Mouse (Mus musculus) heart, embryonic 13.5 days (tissue): ENCODE data around the gene Lmf2. TPM values are rescaled to one million over a fixed set of nuclear protein-coding genes. Genes with fewer than 3 reads are reported as not detected.
A peak's percentile ranks its signal among the peaks of the same experiment; 100 is the strongest.

Experiments
- ATAC-seq: fragments of 200-750 bp; cut with Nextera tagmentation; 2 replicates; pipeline ENCODE4 v1.8.0; 2017; ENCODE audit warnings: moderate TSS enrichment; ENCODE audit not compliant: insufficient number of reproducible peaks, low FRiP score, low TSS enrichment; ENCODE audit errors: extremely low read depth
- H3K27ac ChIP-seq: fragments of 300-500 bp; sonication (generic); replicated peaks from 2 replicates; pipeline ENCODE4 v1.5.1; 2015; ENCODE audit warnings: moderate library complexity, mild to moderate bottlenecking, inconsistent platforms
- H3K27me3 ChIP-seq: fragments of 300-500 bp; sonication (generic); replicated peaks from 2 replicates; pipeline ENCODE4 v1.6.1; 2015; ENCODE audit warnings: mild to moderate bottlenecking, inconsistent platforms
- H3K36me3 ChIP-seq: fragments of 300-500 bp; sonication (generic); 2 replicates; pipeline ENCODE4 v1.6.1; 2015; ENCODE audit warnings: mild to moderate bottlenecking, inconsistent platforms
- H3K4me1 ChIP-seq: fragments of 300-500 bp; sonication (generic); 2 replicates; pipeline ENCODE4 v1.6.1; 2015; ENCODE audit warnings: inconsistent platforms
- H3K4me2 ChIP-seq: fragments of 300-500 bp; sonication (generic); 2 replicates; pipeline ENCODE4 v1.6.1; 2015; ENCODE audit warnings: inconsistent platforms, mild to moderate bottlenecking, moderate library complexity
- H3K4me3 ChIP-seq: fragments of 300-500 bp; sonication (generic); 2 replicates; pipeline ENCODE4 v1.5.1; 2015; ENCODE audit warnings: moderate library complexity, mild to moderate bottlenecking, inconsistent platforms
- H3K9ac ChIP-seq: fragments of 300-500 bp; sonication (generic); 2 replicates; pipeline ENCODE4 v1.6.1; 2015; ENCODE audit warnings: inconsistent platforms, mild to moderate bottlenecking, moderate library complexity
- H3K9me3 ChIP-seq: fragments of 300-500 bp; sonication (generic); 2 replicates; pipeline ENCODE4 v1.6.1; 2016; ENCODE audit warnings: inconsistent platforms
- WGBS: fragments of 180-500 bp; shearing (Covaris S2); methylation state at CpG from one replicate; pipeline ENCODE4 v1.1.7; 2015; ENCODE audit warnings: mixed read lengths; 5-methylcytosine and 5-hydroxymethylcytosine counted together
- polyA plus RNA-seq: library from polyadenylated mRNA; unstranded; fragments of >200 nt; fragmentation: Nextera tagmentation; extraction: Ambion mirVana; gene quantifications from 2 replicates; pipeline ENCODE4 v1.2.1, GENCODE M21; 2015

Gene Lmf2
- polyA plus RNA-seq, 1 experiment from 2014 or later, result 46.2 TPM

- no peak overlapping the region for H3K4me3 ChIP-seq
- H3K9me3 ChIP-seq, result no peaks in the 10 kb centered on the region
- no peak for ATAC-seq
- H3K36me3 ChIP-seq, result no peaks in the 10 kb centered on the region
- H3K4me2 ChIP-seq, result no peak overlapping the region
- H3K9ac ChIP-seq, result no peak overlapping the region
- H3K27ac ChIP-seq, result no peak overlapping the region
- H3K4me1 ChIP-seq, result no peaks in the 10 kb centered on the region
- no peaks in the 10 kb centered on the region; the same call in 1 of the 2 replicates for H3K27me3 ChIP-seq
- 65% methylated on average over 3 of the region's 3 CpGs for WGBS
Measured at GRCm38 (mm10) chr15:89340136-89340535, 15.3 kb downstream of the Lmf2 start.

- H3K9ac ChIP-seq, result no peak overlapping the region
- WGBS, result 71% methylated on average over 2 of the region's 2 CpGs
- ATAC-seq, result no peak
Measured at GRCm38 (mm10) chr15:89339696-89340095, 15.8 kb downstream of the Lmf2 start.

GRCm38 (mm10) chr15:89336422-89336821 is 19.0 kb downstream of the Lmf2 start:
- Histone ChIP-seq H3K9me3 (no peaks in the 10 kb centered on the region), H3K36me3 (no peaks in the 10 kb centered on the region), H3K27me3 (no peaks in the 10 kb centered on the region; the same call in 1 of the 2 replicates), H3K4me1 (no peaks in the 10 kb centered on the region), H3K4me2 (no peak overlapping the region), H3K27ac (no peak overlapping the region), H3K9ac (no peak overlapping the region), H3K4me3 (no peak overlapping the region)
- 75% methylated on average over 14 of the region's 14 CpGs for WGBS
- ATAC-seq, result no peak

More at GRCm38 (mm10) chr15:89339696-89340095, 15.8 kb downstream of the Lmf2 start:
- H3K36me3 ChIP-seq, result no peaks in the 10 kb centered on the region
- no peaks in the 10 kb centered on the region for H3K4me1 ChIP-seq
- no peak overlapping the region for H3K27ac ChIP-seq
- H3K27me3 ChIP-seq, result no peaks in the 10 kb centered on the region; the same call in 1 of the 2 replicates
- H3K4me3 ChIP-seq, result no peak overlapping the region
- no peak overlapping the region for H3K4me2 ChIP-seq
- no peaks in the 10 kb centered on the region for H3K9me3 ChIP-seq

GRCm38 (mm10) chr15:89334774-89335537 is 20.5 kb downstream of the Lmf2 start:
- Histone ChIP-seq H3K9ac (no peak overlapping the region), H3K4me3 (no peak overlapping the region), H3K27ac (no peak overlapping the region), H3K4me2 (no peak overlapping the region), H3K4me1 (no peaks in the 10 kb centered on the region), H3K9me3 (no peaks in the 10 kb centered on the region), H3K36me3 (no peaks in the 10 kb centered on the region), H3K27me3 (no peaks in the 10 kb centered on the region; the same call in 1 of the 2 replicates)
- no peak for ATAC-seq
- WGBS, result 79% methylated on average over 17 of the region's 17 CpGs

- WGBS, result 79% methylated on average over 7 of the region's 7 CpGs
- Histone ChIP-seq H3K4me2 (no peak within 1 kb of the TSS), H3K27ac (no peak within 1 kb of the TSS), H3K36me3 (no peaks in the 10 kb centered on the region), H3K9ac (no peak within 1 kb of the TSS), H3K4me3 (no peak within 1 kb of the TSS), H3K4me1 (no peaks in the 10 kb centered on the region), H3K27me3 (no peaks in the 10 kb centered on the region; the same call in 1 of the 2 replicates), H3K9me3 (no peaks in the 10 kb centered on the region)
- no peak for ATAC-seq
Measured at GRCm38 (mm10) chr15:89334271-89334670, 21.2 kb downstream of the Lmf2 start, which contains the start of gene Miox. Gene Miox (plus strand): TSS chr15:89334398.

GRCm38 (mm10) chr15:89326441-89326840 is 29.0 kb downstream of the Lmf2 start:
- H3K27me3 ChIP-seq, result peaks cover 38% of the 10 kb centered on the region
- 51% methylated on average over 5 of the region's 5 CpGs for WGBS
- H3K4me2 ChIP-seq, result no peak overlapping the region
- no peak overlapping the region for H3K9ac ChIP-seq
- ATAC-seq, result no peak
- no peaks in the 10 kb centered on the region for H3K9me3 ChIP-seq
- no peak overlapping the region for H3K4me3 ChIP-seq
- no peaks in the 10 kb centered on the region for H3K36me3 ChIP-seq
- no peak overlapping the region for H3K27ac ChIP-seq
- H3K4me1 ChIP-seq, result peaks cover 5% of the 10 kb centered on the region; the same call in 1 of the 2 replicates

GRCm38 (mm10) chr15:89323656-89324055 is 31.8 kb downstream of the Lmf2 start:
- Histone ChIP-seq H3K27ac (no peak overlapping the region), H3K9ac (no peak overlapping the region), H3K9me3 (no peaks in the 10 kb centered on the region), H3K4me2 (peak overlapping the region; percentile 69; the same call in 1 of the 2 replicates), H3K27me3 (peaks cover 47% of the 10 kb centered on the region), H3K4me1 (peaks cover 5% of the 10 kb centered on the region; the same call in 1 of the 2 replicates), H3K4me3 (peak overlapping the region; percentile 37; the same call in 1 of the 2 replicates), H3K36me3 (no peaks in the 10 kb centered on the region)
- WGBS, result 67% methylated on average over 4 of the region's 4 CpGs
- no peak for ATAC-seq

- peak within 1 kb of the TSS; percentile 69 for H3K4me2 ChIP-seq
- no peaks in the 10 kb centered on the region for H3K9me3 ChIP-seq
- H3K36me3 ChIP-seq, result no peaks in the 10 kb centered on the region
- no peak within 1 kb of the TSS for H3K27ac ChIP-seq
- WGBS, result 6% methylated on average over 26 of the region's 26 CpGs
- H3K27me3 ChIP-seq, result peaks cover 47% of the 10 kb centered on the region
- no peak for ATAC-seq
- H3K4me1 ChIP-seq, result peaks cover 5% of the 10 kb centered on the region; the same call in 1 of the 2 replicates
- H3K9ac ChIP-seq, result peak within 1 kb of the TSS; percentile 67
- H3K4me3 ChIP-seq, result peak within 1 kb of the TSS; percentile 37
Measured at GRCm38 (mm10) chr15:89322670-89323522, 32.6 kb downstream of the Lmf2 start, which contains the start of gene Adm2. Gene Adm2 (plus strand): TSS chr15:89322720.

- H3K4me2 ChIP-seq, result no peak overlapping the region
- H3K4me1 ChIP-seq, result peaks cover 5% of the 10 kb centered on the region; the same call in 1 of the 2 replicates
- H3K27me3 ChIP-seq, result peaks cover 47% of the 10 kb centered on the region
- no peaks in the 10 kb centered on the region for H3K36me3 ChIP-seq
- no peak overlapping the region for H3K27ac ChIP-seq
- no peaks in the 10 kb centered on the region for H3K9me3 ChIP-seq
- ATAC-seq, result no peak
- no peak overlapping the region for H3K4me3 ChIP-seq
- H3K9ac ChIP-seq, result no peak overlapping the region
- WGBS, result 76% methylated on average over 8 of the region's 8 CpGs
Measured at GRCm38 (mm10) chr15:89321264-89321663, 34.2 kb downstream of the Lmf2 start.

GRCm38 (mm10) chr15:89316146-89316545 is 39.3 kb downstream of the Lmf2 start:
- whole genome bisulfite sequencing, result 60% methylated on average over 11 of the region's 11 CpGs
- Histone ChIP-seq H3K4me3 (no peak overlapping the region), H3K36me3 (no peaks in the 10 kb centered on the region), H3K9ac (no peak overlapping the region), H3K27me3 (peaks cover 6% of the 10 kb centered on the region), H3K9me3 (no peaks in the 10 kb centered on the region), H3K4me1 (peaks cover 30% of the 10 kb centered on the region), H3K4me2 (no peak overlapping the region), H3K27ac (no peak overlapping the region)
- no peak for ATAC-seq

- no peaks in the 10 kb centered on the region for H3K27me3 ChIP-seq
- H3K4me2 ChIP-seq, result peak within 1 kb of the TSS; percentile 91
- peaks cover 38% of the 10 kb centered on the region for H3K4me1 ChIP-seq
- H3K9me3 ChIP-seq, result no peaks in the 10 kb centered on the region
- ATAC-seq, result peak; percentile 100
- H3K36me3 ChIP-seq, result no peaks in the 10 kb centered on the region
- H3K27ac ChIP-seq, result peak within 1 kb of the TSS; percentile 84
- under 1% methylated on average over 37 of the region's 37 CpGs for WGBS
- H3K4me3 ChIP-seq, result peak within 1 kb of the TSS; percentile 75
- H3K9ac ChIP-seq, result peak within 1 kb of the TSS; percentile 95
Measured at GRCm38 (mm10) chr15:89315190-89315731, 40.2 kb downstream of the Lmf2 start, which contains the start of gene Sbf1. Gene Sbf1 (minus strand): TSS chr15:89315311.
